Mouse (Mus musculus) thymus, postnatal 10 days (tissue): Measurements from ENCODE around the gene Lmod1.
"Not testable (repeated sequence)": the region's sequence is repeated elsewhere in the genome, so short reads cannot be mapped to it uniquely, and the experiment has no call there.

Source experiments
- DNase-seq, 2 experiments: peaks; one replicate each; pipeline ENCODE4 v3.0.0; 2021; ENCODE audit warnings: low spot score in 2 of 2

The Lmod1 gene

GRCm38 (mm10) chr1:135362115-135362514 is 37.5 kb downstream of the Lmod1 start:
- DNase-seq = no peak

- no peak for DNase-seq
Measured at GRCm38 (mm10) chr1:135363446-135363845, 38.8 kb downstream of the Lmod1 start.

GRCm38 (mm10) chr1:135366380-135366779 is 41.8 kb downstream of the Lmod1 start:
- no peak for DNase-seq

GRCm38 (mm10) chr1:135367005-135367404 is 42.4 kb downstream of the Lmod1 start:
- DNase-seq = no peak

- DNase-seq = no peak
Measured at GRCm38 (mm10) chr1:135367595-135367994, 43.0 kb downstream of the Lmod1 start.

GRCm38 (mm10) chr1:135368245-135368644 is 43.6 kb downstream of the Lmod1 start:
- DNase-seq = peak; percentile 7 to 44

- DNase-seq = no peak
Measured at GRCm38 (mm10) chr1:135368982-135369381, 44.4 kb downstream of the Lmod1 start.

GRCm38 (mm10) chr1:135369415-135369814 is 44.8 kb downstream of the Lmod1 start:
- DNase-seq = no peak

GRCm38 (mm10) chr1:135373171-135373677 is 48.6 kb downstream of the Lmod1 start:
- no peak for DNase-seq

GRCm38 (mm10) chr1:135374175-135374867 is 49.7 kb downstream of the Lmod1 start:
- no peak for DNase-seq

GRCm38 (mm10) chr1:135374868-135375581 is 50.4 kb downstream of the Lmod1 start, which contains the start of gene Shisa4:
Gene Shisa4 (minus strand): TSS chr1:135375237.
- no peak for DNase-seq

- no peak for DNase-seq
Measured at GRCm38 (mm10) chr1:135378576-135378975, 54.0 kb downstream of the Lmod1 start.

GRCm38 (mm10) chr1:135379048-135379447 is 54.4 kb downstream of the Lmod1 start:
- no peak for DNase-seq

- no peak for DNase-seq
Measured at GRCm38 (mm10) chr1:135380071-135380991, 55.7 kb downstream of the Lmod1 start.

- DNase-seq = not testable (repeated sequence)
Measured at GRCm38 (mm10) chr1:135381560-135381959, 57.0 kb downstream of the Lmod1 start.

- no peak for DNase-seq
Measured at GRCm38 (mm10) chr1:135384171-135384570, 59.6 kb downstream of the Lmod1 start.

- DNase-seq = no peak
Measured at GRCm38 (mm10) chr1:135385161-135385560, 60.6 kb downstream of the Lmod1 start.

- DNase-seq = no peak
Measured at GRCm38 (mm10) chr1:135399466-135399865, 74.9 kb downstream of the Lmod1 start.

GRCm38 (mm10) chr1:135401452-135402110 is 77.0 kb downstream of the Lmod1 start:
- no peak for DNase-seq

- no peak for DNase-seq
Measured at GRCm38 (mm10) chr1:135405356-135405755, 80.7 kb downstream of the Lmod1 start.

GRCm38 (mm10) chr1:135408973-135409372 is 84.4 kb downstream of the Lmod1 start:
- no peak for DNase-seq
